Mouse (Mus musculus): ENCODE measurements at regions not wholly inside any gene's neighbourhood (a gene's known extent, or its start where the extent isn't known, plus 50 kb on each side); places are given as distances from the start of the nearest gene placed in this dataset.

- peak; percentile 4 for DNase-seq
Observed at GRCm38 (mm10) chr7:129050675-129051074, 206.2 kb upstream of the Plpp4 start.

- no peak for DNase-seq
Observed at GRCm38 (mm10) chr7:129066891-129067290, 189.9 kb upstream of the Plpp4 start.

- DNase-seq, result no peak
Observed at GRCm38 (mm10) chr7:129068137-129068536, 188.7 kb upstream of the Plpp4 start.

- no peak for DNase-seq
Observed at GRCm38 (mm10) chr7:129079786-129080185, 177.0 kb upstream of the Plpp4 start.

- no peak for DNase-seq
Observed at GRCm38 (mm10) chr7:129091441-129091840, 165.4 kb upstream of the Plpp4 start.

GRCm38 (mm10) chr7:129096374-129097069, 160.3 kb upstream of the Plpp4 start:
- no peak for DNase-seq

GRCm38 (mm10) chr7:129102437-129102836, 154.4 kb upstream of the Plpp4 start:
- DNase-seq, result no peak

- DNase-seq, result no peak
Observed at GRCm38 (mm10) chr7:129134176-129134575, 122.7 kb upstream of the Plpp4 start.

GRCm38 (mm10) chr7:129134661-129135215, 122.1 kb upstream of the Plpp4 start:
- no peak for DNase-seq

- DNase-seq, result no peak
Observed at GRCm38 (mm10) chr7:129137303-129137990, 119.4 kb upstream of the Plpp4 start.

- DNase-seq, result no peak
Observed at GRCm38 (mm10) chr7:129141942-129142598, 114.8 kb upstream of the Plpp4 start.

- DNase-seq, result no peak
Observed at GRCm38 (mm10) chr7:129142599-129142949, 114.3 kb upstream of the Plpp4 start.

GRCm38 (mm10) chr7:129155577-129155976, 101.3 kb upstream of the Plpp4 start:
- DNase-seq, result no peak

GRCm38 (mm10) chr7:129169971-129170370, 86.9 kb upstream of the Plpp4 start:
- no peak for DNase-seq

GRCm38 (mm10) chr7:129190933-129191332, 65.9 kb upstream of the Plpp4 start:
- DNase-seq, result no peak

- no peak for DNase-seq
Observed at GRCm38 (mm10) chr7:129207029-129207428, 49.8 kb upstream of the Plpp4 start.
